Mouse (Mus musculus) left cerebral cortex, adult 6 months (tissue): ENCODE results near the gene Mgst3. TPM values are rescaled to one million over a fixed set of nuclear protein-coding genes. Genes with fewer than 3 reads are reported as not detected.

Experiments used
- long read RNA-seq, 2 experiments: library from polyadenylated mRNA; unstranded; transcript quantifications; one replicate each; pipeline ENCODE4 v2.0.0; 2019 to 2020
- polyA plus RNA-seq: library from polyadenylated mRNA; unstranded; fragments of <200 nt; fragmentation: Nextera tagmentation; gene quantifications from 2 replicates; pipeline ENCODE4 v1.2.3, GENCODE M21; 2021

The Mgst3 gene
- 309 and 397 TPM in 2 replicates for polyA plus RNA-seq
- long read RNA-seq, experiment 1, transcript Mgst3-201 (6 exons, 1,097 nt) = major isoform, 119 of 128 reads
- long read RNA-seq, experiment 1, partial matches to known transcripts = 4 of 128 reads
- long read RNA-seq, experiment 1, other reads (novel, unspliced or antisense) = 5 of 128 reads
- long read RNA-seq, experiment 2, transcript Mgst3-201 (6 exons, 1,097 nt) = major isoform, 401 of 436 reads
- long read RNA-seq, experiment 2, partial matches to known transcripts = 23 of 436 reads
- long read RNA-seq, experiment 2, other reads (novel, unspliced or antisense) = 12 of 436 reads

DNA sequence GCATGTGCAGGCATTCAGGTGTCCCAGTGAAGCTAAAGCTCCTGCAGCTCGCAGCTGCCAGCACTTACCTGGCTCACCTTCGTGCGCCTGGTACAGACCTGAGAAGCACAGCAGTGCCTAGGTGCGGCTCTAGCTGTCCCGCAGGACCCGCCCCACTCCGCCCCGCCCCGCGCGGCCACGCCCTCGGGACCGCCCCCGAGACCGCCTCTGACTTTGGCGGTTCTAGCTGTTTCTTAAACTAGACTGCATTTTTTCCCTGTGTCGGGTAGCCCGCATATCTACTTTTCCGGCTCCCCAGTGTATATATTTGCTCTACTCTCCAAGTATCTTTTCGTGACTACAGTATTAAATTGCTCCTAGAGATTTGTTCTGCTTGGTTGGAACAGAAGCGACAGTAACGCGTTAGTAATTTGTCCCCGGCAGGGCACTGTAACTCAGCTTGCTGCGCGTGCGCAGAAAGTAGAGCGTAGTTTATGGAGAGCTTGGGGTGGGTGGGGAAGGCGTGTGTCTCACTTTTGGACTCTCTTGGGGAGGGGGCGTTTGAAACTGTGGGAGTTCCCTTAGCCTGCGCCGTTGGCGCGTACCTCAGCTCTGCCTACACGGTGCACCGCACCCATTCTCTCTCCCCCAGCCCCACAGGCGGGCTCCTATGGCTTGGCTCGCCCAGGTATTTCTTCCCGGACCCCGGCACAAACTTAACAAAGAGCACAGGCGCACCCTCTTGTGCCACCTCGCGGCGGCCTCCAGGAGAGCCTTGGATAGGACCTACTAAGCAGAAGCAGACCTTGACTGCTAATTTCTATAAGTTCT, at the start of gene Mgst3:
Mgst3 (minus strand) TSS at position 159 of the 810 bp plus-strand sequence.

DNA sequence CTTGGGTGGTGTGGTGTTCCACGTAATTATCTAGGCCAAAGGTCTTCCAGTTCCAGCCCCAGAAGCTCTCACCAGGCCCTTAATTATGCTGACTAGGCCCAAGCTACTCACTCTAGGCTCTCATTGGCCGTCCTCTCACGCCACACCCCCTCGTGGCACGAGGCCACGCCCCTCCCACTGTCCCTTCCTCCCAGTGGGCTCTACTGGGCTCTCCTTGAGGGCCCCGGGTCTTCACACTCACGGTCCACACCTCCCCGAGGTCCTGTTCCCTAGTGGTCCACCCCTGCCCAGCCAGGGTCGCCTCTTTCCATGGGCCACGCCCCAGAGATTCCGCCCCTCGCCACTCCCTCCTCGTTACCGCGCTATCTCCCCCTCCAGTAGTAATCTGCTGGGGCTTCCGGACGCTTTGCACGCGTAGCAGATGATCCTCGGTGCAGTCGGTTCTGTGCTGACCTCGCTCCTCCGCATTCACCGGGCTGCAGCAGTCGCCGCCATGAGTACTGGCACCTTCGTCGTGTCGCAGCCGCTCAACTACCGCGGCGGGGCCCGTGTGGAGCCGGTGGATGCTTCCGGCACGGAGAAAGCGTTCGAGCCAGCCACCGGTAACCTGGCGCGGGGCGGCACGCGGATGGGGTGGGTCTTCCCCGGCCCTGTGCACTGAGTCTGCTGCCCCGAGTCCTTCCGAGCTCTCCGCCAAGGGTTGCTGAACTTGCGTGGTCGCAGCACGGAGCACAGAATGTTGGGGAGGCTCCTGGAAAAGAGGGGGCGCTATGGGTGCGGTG, 43.6 kb downstream of the Mgst3 start, which contains the start of gene Aldh9a1:
Aldh9a1 (plus strand) TSS at position 177 of the 782 bp plus-strand sequence.

Other genes with a start within 250 kb of the Mgst3 start
- gene Uck2, start 108.5 kb downstream of the Mgst3 start, polyA plus RNA-seq = 16.2 and 17.9 TPM in 2 replicates
- gene Tmco1, start 85.5 kb downstream of the Mgst3 start, polyA plus RNA-seq = 63.7 and 72.4 TPM in 2 replicates
- 27.0 and 32.1 TPM in 2 replicates for gene Aldh9a1, start 43.9 kb downstream of the Mgst3 start, polyA plus RNA-seq
- gene Lrrc52, start 72.9 kb upstream of the Mgst3 start, polyA plus RNA-seq = not detected in 2 replicates
- gene Rxrg, start 204.5 kb upstream of the Mgst3 start, polyA plus RNA-seq = 20.3 and 23.6 TPM in 2 replicates